Mouse (Mus musculus) MEL (cell line): ENCODE results near the gene Fryl. TPM values are rescaled to one million over a fixed set of nuclear protein-coding genes. Genes with fewer than 3 reads are reported as not detected.
A peak's percentile ranks its signal among the peaks of the same experiment; 100 is the strongest.

Source experiments
- DNase-seq: peaks from one replicate; pipeline ENCODE4 v3.0.0; 2011; ENCODE audit warnings: low read depth, low spot score
- H3K27ac ChIP-seq: 2 replicates; pipeline ENCODE4 v1.5.1; 2012; ENCODE audit warnings: low read depth, mild to moderate bottlenecking, control low read depth, low read length, moderate library complexity; ENCODE audit not compliant: control insufficient read depth
- H3K27me3 ChIP-seq, 2 experiments: fragments of 150-350 bp in 1 of 2; sonication (generic) in 1 of 2; 2 replicates each; pipeline ENCODE4 v1.6.1; 2012; ENCODE audit warnings: low read length in 2 of 2, mild to moderate bottlenecking in 2 of 2, improper control_type of control experiment in 1 of 2, moderate library complexity in 1 of 2; ENCODE audit not compliant: insufficient read depth in 2 of 2, control insufficient read depth in 1 of 2
- H3K36me3 ChIP-seq, 2 experiments: 2 replicates each; pipeline ENCODE4 v1.6.1; 2012 to 2014; ENCODE audit warnings: low read length in 2 of 2, improper control_type of control experiment in 1 of 2, inconsistent platforms in 1 of 2, mild to moderate bottlenecking in 1 of 2; ENCODE audit not compliant: insufficient read depth in 2 of 2, control insufficient read depth in 1 of 2
- H3K4me1 ChIP-seq, 2 experiments: fragments of 150-350 bp in 1 of 2; sonication (generic) in 1 of 2; 2 replicates each; pipeline ENCODE4 v1.6.1; 2012; ENCODE audit warnings: low read length in 2 of 2, improper control_type of control experiment in 1 of 2, mild to moderate bottlenecking in 1 of 2; ENCODE audit not compliant: insufficient read depth in 2 of 2, control insufficient read depth in 1 of 2
- H3K4me3 ChIP-seq, 2 experiments: fragments of 150-350 bp in 1 of 2; sonication (generic) in 1 of 2; 2 replicates each; pipeline ENCODE4 v1.5.1; 2012; ENCODE audit warnings: low read depth in 2 of 2, low read length in 2 of 2, mild to moderate bottlenecking in 2 of 2, moderate library complexity in 2 of 2, control low read depth in 1 of 2, improper control_type of control experiment in 1 of 2; ENCODE audit not compliant: control insufficient read depth in 1 of 2, insufficient read depth in 1 of 2
- H3K79me2 ChIP-seq: 2 replicates; pipeline ENCODE4 v1.6.1; 2012; ENCODE audit warnings: mild to moderate bottlenecking, low read length, moderate library complexity; ENCODE audit not compliant: control insufficient read depth, poor library complexity, insufficient read depth
- H3K9ac ChIP-seq: 2 replicates; pipeline ENCODE4 v1.6.1; 2012; ENCODE audit warnings: low read depth, mild to moderate bottlenecking, control low read depth, low read length, moderate library complexity; ENCODE audit not compliant: control insufficient read depth, poor library complexity, severe bottlenecking
- H3K9me3 ChIP-seq: fragments of 150-350 bp; sonication (generic); replicated peaks from 2 replicates; pipeline ENCODE4 v1.6.1; 2012; ENCODE audit warnings: mild to moderate bottlenecking, low read length, improper control_type of control experiment, moderate library complexity; ENCODE audit not compliant: insufficient read depth
- CHD1 ChIP-seq: IDR thresholded peaks from 2 replicates; pipeline ENCODE4 v1.6.1; 2012; ENCODE audit warnings: low read depth, mild to moderate bottlenecking, inconsistent platforms, low read length, improper control_type of control experiment
- CHD2 ChIP-seq: IDR thresholded peaks from 2 replicates; pipeline ENCODE4 v1.6.1; 2011; ENCODE audit warnings: low read length, improper control_type of control experiment
- CTCF ChIP-seq, 3 experiments: IDR thresholded peaks in 2 of 3; conservative IDR thresholded peaks in 1 of 3; 2 replicates each; pipeline ENCODE4 v1.5.1; 2011 to 2012; ENCODE audit warnings: low read length in 3 of 3, low read depth in 2 of 3, mild to moderate bottlenecking in 2 of 3, improper control_type of control experiment in 1 of 3, inconsistent platforms in 1 of 3, mixed read lengths in 1 of 3, moderate library complexity in 1 of 3; ENCODE audit not compliant: control insufficient read depth in 1 of 3, insufficient read depth in 1 of 3, poor library complexity in 1 of 3, severe bottlenecking in 1 of 3
- EP300 ChIP-seq, 2 experiments: IDR thresholded peaks; 2 replicates each; pipeline ENCODE4 v1.6.1; 2011; ENCODE audit warnings: improper control_type of control experiment in 2 of 2, low read length in 2 of 2, low read depth in 1 of 2, mild to moderate bottlenecking in 1 of 2
- ETS1 ChIP-seq: IDR thresholded peaks from 2 replicates; pipeline ENCODE4 v1.6.1; 2012; ENCODE audit warnings: low read depth, mild to moderate bottlenecking, inconsistent platforms, low read length, improper control_type of control experiment, moderate library complexity
- GABPA ChIP-seq: IDR thresholded peaks from 2 replicates; pipeline ENCODE4 v1.6.1; 2012; ENCODE audit warnings: low read depth, mild to moderate bottlenecking, inconsistent platforms, low read length, improper control_type of control experiment, moderate library complexity
- GATA1 ChIP-seq: IDR thresholded peaks from 2 replicates; pipeline ENCODE4 v1.6.1; 2011; ENCODE audit warnings: low read depth, low read length, improper control_type of control experiment
- JUND ChIP-seq: IDR thresholded peaks from 2 replicates; pipeline ENCODE4 v1.6.1; 2011; ENCODE audit warnings: low read depth, mild to moderate bottlenecking, improper control_type of control experiment, low read length
- KAT2A ChIP-seq: conservative IDR thresholded peaks from 2 replicates; pipeline ENCODE4 v1.6.1; 2012; ENCODE audit warnings: low read depth, low read length, improper control_type of control experiment, inconsistent platforms
- MAFK ChIP-seq: IDR thresholded peaks from 2 replicates; pipeline ENCODE4 v1.6.1; 2011; ENCODE audit warnings: low read depth, mild to moderate bottlenecking, low read length, improper control_type of control experiment, borderline replicate concordance
- MAZ ChIP-seq: IDR thresholded peaks from 2 replicates; pipeline ENCODE4 v1.6.1; 2012; ENCODE audit warnings: low read depth, mild to moderate bottlenecking, inconsistent platforms, low read length, improper control_type of control experiment
- MYC ChIP-seq: IDR thresholded peaks from 2 replicates; pipeline ENCODE4 v1.6.1; 2011; ENCODE audit warnings: low read depth, mild to moderate bottlenecking, low read length, improper control_type of control experiment, moderate library complexity
- POLR2AphosphoS5 ChIP-seq: IDR thresholded peaks from 2 replicates; pipeline ENCODE4 v1.6.1; 2012; ENCODE audit warnings: low read depth, borderline replicate concordance, mild to moderate bottlenecking, inconsistent platforms, low read length, moderate library complexity, mixed read lengths
- RAD21 ChIP-seq: IDR thresholded peaks from 2 replicates; pipeline ENCODE4 v1.6.1; 2011; ENCODE audit warnings: mild to moderate bottlenecking, low read depth, low read length, improper control_type of control experiment
- RCOR1 ChIP-seq: IDR thresholded peaks from 2 replicates; pipeline ENCODE4 v1.6.1; 2012; ENCODE audit warnings: low read depth, mild to moderate bottlenecking, inconsistent platforms, low read length, improper control_type of control experiment
- SIN3A ChIP-seq: IDR thresholded peaks from 2 replicates; pipeline ENCODE4 v1.6.1; 2012; ENCODE audit warnings: low read length, improper control_type of control experiment, inconsistent platforms
- SMC3 ChIP-seq: IDR thresholded peaks from 2 replicates; pipeline ENCODE4 v1.6.1; 2011; ENCODE audit warnings: low read depth, low read length, improper control_type of control experiment
- TAL1 ChIP-seq: IDR thresholded peaks from 2 replicates; pipeline ENCODE4 v1.6.1; 2012; ENCODE audit warnings: mild to moderate bottlenecking, inconsistent platforms, low read length, moderate library complexity, mixed read lengths
- TCF12 ChIP-seq: IDR thresholded peaks from 2 replicates; pipeline ENCODE4 v1.6.1; 2014; ENCODE audit warnings: low read depth, mild to moderate bottlenecking, inconsistent platforms, low read length, improper control_type of control experiment, moderate library complexity
- USF2 ChIP-seq, 2 experiments: IDR thresholded peaks; 2 replicates each; pipeline ENCODE4 v1.6.1; 2011 to 2012; ENCODE audit warnings: improper control_type of control experiment in 2 of 2, low read length in 2 of 2, borderline replicate concordance in 1 of 2, inconsistent platforms in 1 of 2, low read depth in 1 of 2, mild to moderate bottlenecking in 1 of 2; ENCODE audit not compliant: insufficient read depth in 1 of 2
- ZC3H11A ChIP-seq: IDR thresholded peaks from 2 replicates; pipeline ENCODE4 v1.6.1; 2012; ENCODE audit warnings: low read depth, mild to moderate bottlenecking, inconsistent platforms, low read length, improper control_type of control experiment
- ZKSCAN1 ChIP-seq: IDR thresholded peaks from 2 replicates; pipeline ENCODE4 v1.6.1; 2012; ENCODE audit warnings: low read depth, mild to moderate bottlenecking, inconsistent platforms, low read length, improper control_type of control experiment, moderate library complexity
- ZMIZ1 ChIP-seq: IDR thresholded peaks from 2 replicates; pipeline ENCODE4 v1.6.1; 2012; ENCODE audit warnings: low read depth, mild to moderate bottlenecking, inconsistent platforms, low read length, improper control_type of control experiment, moderate library complexity
- ZNF384 ChIP-seq: IDR thresholded peaks from 2 replicates; pipeline ENCODE4 v1.6.1; 2012; ENCODE audit warnings: low read depth, mild to moderate bottlenecking, inconsistent platforms, low read length, improper control_type of control experiment
- polyA plus RNA-seq, 2 experiments: library from polyadenylated mRNA; stranded (reverse) in 1 of 2; unstranded in 1 of 2; fragments of >175 nt in 1 of 2; fragments of >200 nt in 1 of 2; gene quantifications; 2 replicates each; pipeline versions ENCODE4 v1.2.1 to v1.2.4; 2012; ENCODE audit warnings: low replicate concordance in 2 of 2, low read depth in 1 of 2; ENCODE audit not compliant: insufficient read length in 2 of 2, insufficient read depth in 1 of 2, missing spikeins in 1 of 2
- total RNA-seq: library from RNA; depleted of rRNA; stranded (reverse); fragments of 300-350 nt; gene quantifications from 2 replicates; pipeline ENCODE4 v1.2.3, GENCODE M21; 2012

Gene Fryl
- total and polyA plus RNA-seq, 3 experiments = 18.8 to 188 (median 39.7) TPM

- H3K36me3 ChIP-seq = peaks cover 0 to 46% of the 10 kb centered on the region in 2 experiments; a peak in 3 of 4 replicates
- H3K4me3 ChIP-seq = peak overlapping the region in 1 of 2 experiments; percentile 19; a peak in 2 of 4 replicates
- H3K9me3 ChIP-seq = no peaks in the 10 kb centered on the region
- DNase-seq = peak; percentile 60
- H3K79me2 ChIP-seq = no peaks in the 10 kb centered on the region
- H3K27ac ChIP-seq = peak overlapping the region; percentile 85
- peak overlapping the region; percentile 45; the same call in 1 of the 2 replicates for H3K9ac ChIP-seq
- peaks cover 21 to 48% of the 10 kb centered on the region in 2 experiments for H3K4me1 ChIP-seq
- TF ChIP-seq MAFK = no peak
- TF ChIP-seq SIN3A = no peak; the same call in none of the 2 replicates
- TF ChIP-seq JUND = no peak
- TF ChIP-seq CHD2 = no peak
- no peak for TF ChIP-seq CHD1
- 0 out of 2 replicates have a peak, but pooled peaks have one; percentile 36 for TF ChIP-seq ZC3H11A
- TF ChIP-seq TAL1 = no peak
- no peak for TF ChIP-seq POLR2AphosphoS5
- peak; percentile 50 for TF ChIP-seq SMC3
- TF ChIP-seq GABPA = no peak
- TF ChIP-seq GATA1 = peak; percentile 66
- peak; percentile 60; the same call in 1 of the 2 replicates for TF ChIP-seq RCOR1
- TF ChIP-seq USF2 (IDR thresholded peaks at IDR 0.05; ENCODE audit: borderline replicate concordance in 1 of 2, insufficient read depth in 1 of 2, low read depth in 1 of 2, low read length in 2 of 2) = no peak
- no peak for TF ChIP-seq ZKSCAN1
- TF ChIP-seq ETS1 = peak; percentile 42; the same call in 1 of the 2 replicates
- TF ChIP-seq ZNF384 = no peak
- TF ChIP-seq ZMIZ1 = no peak
- peak in 2 of 3 experiments; percentile 60 to 65; a peak in 4 of 6 replicates for TF ChIP-seq CTCF (IDR thresholded peaks at IDR 0.05 in 2 of 3, conservative IDR thresholded peaks at IDR 0.05 in 1 of 3; ENCODE audit: control insufficient read depth in 1 of 3, insufficient read depth in 1 of 3, low read depth in 2 of 3, low read length in 3 of 3, poor library complexity in 1 of 3, severe bottlenecking in 1 of 3)
- TF ChIP-seq RAD21 = peak; percentile 47
- TF ChIP-seq TCF12 = peak; percentile 68
- TF ChIP-seq MYC = no peak
- no peak for TF ChIP-seq MAZ
- TF ChIP-seq EP300 (IDR thresholded peaks at IDR 0.05; ENCODE audit: low read depth in 1 of 2, low read length in 2 of 2) = peak; percentile 24 to 55; a peak in 2 of 4 replicates
- no peak for TF ChIP-seq KAT2A
- TF ChIP-seq, all 39 proteins: peak for 9
- H3K27me3 ChIP-seq = no peaks in the 10 kb centered on the region
These were observed 62.3 kb downstream of the Fryl start for GRCm38 (mm10) chr5:73194083-73194570.
